Mouse (Mus musculus) brain, embryonic 18.5 days (tissue): Measurements from ENCODE around the gene Fam71d.

Experiments used
- DNase-seq: peaks from one replicate; pipeline ENCODE4 v3.0.0-alpha.2; 2012; ENCODE audit warnings: low read depth, low spot score

Fam71d gene

DNA sequence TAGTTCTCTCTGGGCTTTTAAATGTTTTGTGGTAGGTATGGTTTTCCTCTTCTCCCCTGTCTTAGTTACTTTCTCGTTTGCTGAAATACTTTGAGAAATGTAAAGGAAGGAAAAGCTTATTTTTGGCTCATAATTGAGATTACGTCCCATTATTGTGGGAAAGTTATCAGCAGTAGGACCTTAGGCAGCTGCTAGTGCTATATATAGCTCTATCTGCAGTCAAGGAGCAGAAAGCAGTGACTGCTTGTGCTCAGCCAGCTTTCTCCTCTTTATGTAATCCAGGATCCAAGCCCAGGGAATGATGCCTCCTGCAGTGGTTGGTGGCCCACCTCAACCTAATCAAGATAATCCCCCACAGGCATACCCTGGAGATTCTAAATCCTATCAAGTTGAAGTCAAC is 81.9 kb downstream of the Fam71d start:
- DNase-seq: no peak

DNA sequence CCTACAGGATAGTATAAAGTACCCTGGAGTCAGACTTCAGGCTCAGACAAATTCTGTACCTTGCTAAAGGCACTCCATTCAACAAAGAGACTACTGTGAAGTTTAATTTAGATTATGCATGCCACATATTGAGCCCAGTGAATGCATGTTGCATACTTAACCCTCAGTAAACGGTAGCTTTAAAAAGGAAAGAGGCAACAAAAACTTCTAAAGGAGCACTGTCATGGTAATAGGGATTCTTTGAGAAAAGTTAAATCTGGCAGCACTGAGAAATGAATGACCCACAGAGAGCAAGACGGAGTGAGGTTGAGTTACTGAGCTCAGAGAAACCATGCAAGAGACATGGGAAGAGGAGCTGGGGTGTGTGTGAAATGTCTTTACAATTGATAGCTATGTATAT is 86.6 kb downstream of the Fam71d start:
- no peak for DNase-seq

DNA sequence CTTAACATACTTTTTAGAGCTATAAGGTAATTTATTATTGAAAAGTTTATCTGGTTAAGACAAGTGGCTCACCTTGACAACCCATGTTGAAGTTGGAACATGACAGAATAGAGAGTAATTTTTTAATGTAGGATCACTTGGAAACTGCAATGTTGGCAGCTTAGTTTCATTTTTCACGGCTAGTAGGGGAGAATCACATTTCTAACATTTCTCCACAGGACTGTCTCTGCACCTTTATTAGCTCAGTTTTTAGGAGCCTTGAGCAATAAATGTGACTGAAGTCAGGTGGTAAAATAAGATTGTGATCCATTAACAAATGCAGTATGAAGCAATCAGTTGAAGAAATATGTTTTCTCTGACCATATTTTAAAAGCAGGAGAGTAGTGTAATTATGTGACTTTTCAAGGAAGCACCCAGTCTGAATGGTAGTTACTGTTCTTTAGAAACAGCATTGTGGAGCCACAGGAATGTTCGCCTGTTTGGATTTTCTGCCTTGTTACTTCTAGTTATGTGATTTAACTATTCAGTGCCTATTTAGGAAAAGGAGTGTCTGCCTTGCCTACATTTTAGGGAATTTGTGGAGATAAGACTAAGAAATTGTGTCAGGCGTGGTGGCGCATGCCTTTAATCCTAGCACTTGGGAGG is 87.2 kb downstream of the Fam71d start:
- no peak for DNase-seq
